ENCODE assay signal across 12 mouse cellular contexts in the genomic region with DNA sequence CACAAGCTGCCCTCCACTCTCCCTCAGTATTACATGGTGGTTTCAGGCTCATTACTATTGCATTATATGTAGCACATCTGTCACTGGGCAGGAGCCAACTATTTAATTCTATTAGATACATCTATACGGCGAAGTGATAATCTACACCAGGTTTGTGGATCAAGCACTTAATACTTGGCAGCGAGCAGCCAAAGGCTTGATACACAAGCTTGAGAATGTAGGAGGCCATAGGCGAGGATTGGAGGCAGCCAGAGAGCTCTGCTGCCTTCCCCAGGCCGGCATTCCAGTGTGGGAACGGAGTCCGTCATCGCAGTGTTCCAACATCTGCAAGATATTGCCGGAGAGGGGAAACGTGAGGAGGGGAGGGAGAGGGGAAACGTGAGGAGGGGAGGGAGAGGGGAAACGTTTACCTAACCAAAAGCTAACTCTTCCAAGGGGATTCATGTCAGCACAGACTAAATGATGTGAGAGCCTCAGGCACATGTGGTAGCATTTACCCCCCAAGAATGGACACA.
A peak's percentile ranks its signal among the peaks of the same experiment; 100 is the strongest.
DNase-seq lines count a peak whose midpoint lies in the region; ATAC-seq and TF ChIP-seq lines count a peak whose summit lies in the region.
"Had no signal": no experiment of that assay in that cellular context is flagged by ENCODE, and none has a peak within 500 bp of the region (broad histone marks: within the 10 kb centered on the region; RNA-seq: fewer than 3 reads in every experiment).

No protein-coding gene starts in this region.

- H3K4me2 ChIP-seq in hindbrain, embryonic 11.5 days (replicated peaks; ENCODE audit: low read depth, low read length), result no peak overlapping the region
- no peak overlapping the region for H3K4me2 ChIP-seq in hindbrain, postnatal 0 days (ENCODE audit: low read depth, low read length)
- H3K4me2 ChIP-seq in intestine, embryonic 16.5 days (ENCODE audit: low read depth, low read length), result no peak overlapping the region
- H3K4me2 ChIP-seq: hindbrain, embryonic 15.5 days; liver, embryonic 13.5 days had no signal

- H3K27me3 ChIP-seq in hindbrain, embryonic 11.5 days (ENCODE audit: control insufficient read depth, insufficient read depth, low read length), result no peaks in the 10 kb centered on the region
- H3K27me3 ChIP-seq in hindbrain, postnatal 0 days (ENCODE audit: insufficient read depth, low read length), result no peaks in the 10 kb centered on the region
- no peaks in the 10 kb centered on the region for H3K27me3 ChIP-seq in intestine, embryonic 16.5 days (replicated peaks; ENCODE audit: control insufficient read depth, insufficient read depth, low read length)
- H3K27me3 ChIP-seq: hindbrain, embryonic 15.5 days; liver, embryonic 13.5 days had no signal

- no peak for ATAC-seq in hindbrain, embryonic 11.5 days (ENCODE audit: low FRiP score)
- no peak for ATAC-seq in hindbrain, postnatal 0 days
- peak; percentile 53; the same call in 1 of the 2 replicates for ATAC-seq in intestine, embryonic 16.5 days

- H3K4me1 ChIP-seq in hindbrain, embryonic 11.5 days (replicated peaks; ENCODE audit: control insufficient read depth, insufficient read depth, low read length), result no peaks in the 10 kb centered on the region
- H3K4me1 ChIP-seq in hindbrain, postnatal 0 days (ENCODE audit: insufficient read depth, low read length), result no peaks in the 10 kb centered on the region
- H3K4me1 ChIP-seq in brown adipose tissue, adult 24 weeks (ENCODE audit: control insufficient read depth, insufficient read depth, insufficient read length, low read length), result no peaks in the 10 kb centered on the region
- no peaks in the 10 kb centered on the region for H3K4me1 ChIP-seq in intestine, embryonic 16.5 days (ENCODE audit: control insufficient read depth, insufficient read depth, low read length)
- H3K4me1 ChIP-seq: hindbrain, embryonic 15.5 days had no signal

- no peaks in the 10 kb centered on the region for H3K9me3 ChIP-seq in hindbrain, embryonic 11.5 days (ENCODE audit: control insufficient read depth, low read length)
- no peaks in the 10 kb centered on the region for H3K9me3 ChIP-seq in hindbrain, postnatal 0 days (ENCODE audit: low read length)
- no peaks in the 10 kb centered on the region for H3K9me3 ChIP-seq in intestine, embryonic 16.5 days (ENCODE audit: control insufficient read depth, low read length)
- H3K9me3 ChIP-seq: hindbrain, embryonic 15.5 days; liver, embryonic 13.5 days had no signal

- H3K27ac ChIP-seq in hindbrain, embryonic 11.5 days (ENCODE audit: low read depth, low read length), result no peak overlapping the region
- H3K27ac ChIP-seq in hindbrain, postnatal 0 days, result no peak overlapping the region
- H3K27ac ChIP-seq in brown adipose tissue, adult 24 weeks (replicated peaks; ENCODE audit: low read depth, low read length), result 0 out of 2 replicates have a peak overlapping the region, but pooled peaks have one; percentile 28
- H3K27ac ChIP-seq in intestine, embryonic 16.5 days (ENCODE audit: low read length), result peak overlapping the region; percentile 23; the same call in 1 of the 2 replicates
- H3K27ac ChIP-seq: hindbrain, embryonic 15.5 days; layer of hippocampus, adult 2 months; liver, embryonic 13.5 days had no signal

- no peak for TF ChIP-seq CTCF in hindbrain, postnatal 0 days (IDR thresholded peaks at IDR 0.05; ENCODE audit: low read depth)

- no peak overlapping the region for H3K4me3 ChIP-seq in hindbrain, embryonic 11.5 days (ENCODE audit: low read depth, low read length)
- H3K4me3 ChIP-seq in hindbrain, postnatal 0 days (ENCODE audit: low read length), result no peak overlapping the region
- no peak overlapping the region for H3K4me3 ChIP-seq in brown adipose tissue, adult 24 weeks (ENCODE audit: insufficient read depth, low read depth, low read length)
- no peak overlapping the region for H3K4me3 ChIP-seq in intestine, embryonic 16.5 days (ENCODE audit: low read length)
- H3K4me3 ChIP-seq: hindbrain, embryonic 15.5 days; layer of hippocampus, adult 2 months; liver, embryonic 13.5 days had no signal

- no peak overlapping the region for H3K9ac ChIP-seq in hindbrain, embryonic 11.5 days (ENCODE audit: low read depth, low read length)
- no peak overlapping the region for H3K9ac ChIP-seq in hindbrain, postnatal 0 days (replicated peaks; ENCODE audit: low read length)
- H3K9ac ChIP-seq in intestine, embryonic 16.5 days (ENCODE audit: low read depth, low read length), result no peak overlapping the region
- H3K9ac ChIP-seq: hindbrain, embryonic 15.5 days; liver, embryonic 13.5 days had no signal

- no peaks in the 10 kb centered on the region for H3K36me3 ChIP-seq in hindbrain, embryonic 11.5 days (ENCODE audit: control insufficient read depth, insufficient read depth, low read length)
- no peaks in the 10 kb centered on the region for H3K36me3 ChIP-seq in hindbrain, postnatal 0 days (ENCODE audit: insufficient read depth, low read length)
- H3K36me3 ChIP-seq in intestine, embryonic 16.5 days (ENCODE audit: control insufficient read depth, insufficient read depth, low read length), result no peaks in the 10 kb centered on the region
- H3K36me3 ChIP-seq: hindbrain, embryonic 15.5 days; liver, embryonic 13.5 days had no signal

- 64% methylated on average over 12 of the region's 12 CpGs for WGBS in hindbrain, embryonic 11.5 days
- WGBS in hindbrain, postnatal 0 days, result 63% methylated on average over 12 of the region's 12 CpGs
- WGBS in intestine, embryonic 16.5 days, result 34% methylated on average over 12 of the region's 12 CpGs

- peak; percentile 30 for DNase-seq in hindbrain, embryonic 11.5 days (ENCODE audit: low spot score)
- DNase-seq in hindbrain, postnatal 0 days (ENCODE audit: low spot score), result no peak
- DNase-seq in NIH3T3 (ENCODE audit: low read depth), result peak; percentile 61
- DNase-seq in urinary bladder, postnatal 36 days (ENCODE audit: low spot score in 2 of 2), result no peak
- no peak for DNase-seq in adrenal gland, postnatal 4 days (ENCODE audit: low spot score in 2 of 2)
- DNase-seq: liver, embryonic 13.5 days; midbrain, embryonic 14.5 days; spleen, adult 18-20 months had no signal

Comparison
In these comparisons a context has a peak if more than half of its experiments do, and no peak if none do; other contexts are left out.
1. DNase-seq: peak in hindbrain, embryonic 11.5 days (single experiment) and NIH3T3 (single experiment); none in hindbrain, postnatal 0 days (single experiment), urinary bladder, postnatal 36 days (0 of 2) and adrenal gland, postnatal 4 days (0 of 2).
2. H3K27ac ChIP-seq: peak in brown adipose tissue, adult 24 weeks (single experiment) and intestine, embryonic 16.5 days (single experiment); none in hindbrain, embryonic 11.5 days (single experiment) and hindbrain, postnatal 0 days (single experiment).